Mouse (Mus musculus) left cerebral cortex, postnatal 4 days (tissue): ENCODE results near the gene Scgb1b2. TPM values are rescaled to one million over a fixed set of nuclear protein-coding genes. Genes with fewer than 3 reads are reported as not detected.

ENCODE experiments used
- DNase-seq: peaks from one replicate; pipeline ENCODE4 v3.0.0-alpha.2; 2022
- intact Hi-C: fragments of 180-260 bp; cut with DNase I; formaldehyde crosslinking; loops from one replicate; pipeline ENCODE4 v1.15.1; 2025
- total RNA-seq, 2 experiments: library from RNA; stranded (reverse); gene quantifications; 2 replicates each; pipeline ENCODE4 v1.2.3; 2021

The Scgb1b2 gene
- total RNA-seq, result not detected

DNA sequence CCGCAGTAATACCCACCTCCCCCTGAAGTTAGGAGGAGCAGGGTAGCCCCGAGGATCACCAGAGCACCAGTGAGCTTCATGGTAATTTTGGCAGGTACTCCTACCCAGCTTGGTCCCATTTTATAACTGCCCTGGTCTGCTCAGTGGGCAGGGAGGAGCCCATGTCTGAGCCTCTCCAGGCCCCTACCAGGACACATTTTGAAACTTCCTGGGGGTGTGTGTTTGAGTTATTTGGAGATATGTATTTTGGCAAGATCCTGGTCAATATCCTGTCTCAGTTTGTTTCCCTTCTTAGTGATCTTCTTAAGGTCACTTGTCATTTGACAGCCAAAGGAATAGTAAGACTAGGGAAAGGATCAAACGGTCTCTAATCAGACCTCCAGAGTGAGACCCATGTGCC, at the start of gene Scgb1b2:
Gene Scgb1b2, minus strand, starts transcription at position 101 of the 400 bp plus-strand sequence.
- intact Hi-C loops, result no loop called here
- no peak for DNase-seq

GRCm38 (mm10) chr7:31290208-31290607, 1.4 kb downstream of the Scgb1b2 start, which contains the start of gene Scgb2b2:
Gene Scgb2b2, plus strand, starts transcription at chr7:31290508.
- intact Hi-C loops, result no loop called here
- no peak for DNase-seq

Other genes with a start within 250 kb of the Scgb1b2 start
- gene Fxyd5, start 249.3 kb downstream of the Scgb1b2 start, total RNA-seq, result 10 to 100 TPM; 23.5 to 25.4 TPM
- 100 to 1,000 TPM; 108 to 159 TPM for gene Fxyd7, start 240.4 kb downstream of the Scgb1b2 start, total RNA-seq
- gene Fxyd1, start 234.6 kb downstream of the Scgb1b2 start, total RNA-seq, result 1 to 10 TPM; 8.4 to 8.7 TPM
- 1 to 10 TPM; 2.4 to 2.7 TPM for gene Lgi4, start 232.5 kb downstream of the Scgb1b2 start, total RNA-seq
- gene Fxyd3, start 215.1 kb downstream of the Scgb1b2 start, total RNA-seq, result not detected
- 1 to 10 TPM; 1.4 to 1.6 TPM for gene Hpn, start 176.5 kb downstream of the Scgb1b2 start, total RNA-seq
- gene Scn1b, start 164.8 kb downstream of the Scgb1b2 start, total RNA-seq, result 10 to 100 TPM; 58.6 to 66.7 TPM
- 100 to 1,000 TPM; 184 to 195 TPM for gene Gramd1a, start 135.9 kb downstream of the Scgb1b2 start, total RNA-seq
- gene Scgb2b2, start 1.3 kb downstream of the Scgb1b2 start, total RNA-seq, result not detected
- gene Scgb2b3, start 70.3 kb upstream of the Scgb1b2 start, total RNA-seq, result not detected
- gene Scgb1b3, start 83.8 kb upstream of the Scgb1b2 start, total RNA-seq, result not detected